Mouse (Mus musculus) kidney, postnatal 10 days (tissue): Measurements from ENCODE around the gene Nat14.

ENCODE experiments used
- DNase-seq: peaks from one replicate; pipeline ENCODE4 v3.0.0; 2021; ENCODE audit warnings: mixed read lengths

Nat14 gene

GRCm38 (mm10) chr7:4920976-4921823 is 628 bp upstream of the Nat14 start:
- DNase-seq, result peak; percentile 54

- peak; percentile 87 for DNase-seq
Observed at GRCm38 (mm10) chr7:4922508-4922907, 680 bp downstream of the Nat14 start.

GRCm38 (mm10) chr7:4922931-4923565 is 1.2 kb downstream of the Nat14 start:
- peak; percentile 73 for DNase-seq

- peak; percentile 71 for DNase-seq
Observed at GRCm38 (mm10) chr7:4923586-4924364, 1.9 kb downstream of the Nat14 start.

- no peak for DNase-seq
Observed at GRCm38 (mm10) chr7:4924483-4924882, 2.7 kb downstream of the Nat14 start.

- DNase-seq, result peak; percentile 57
Observed at GRCm38 (mm10) chr7:4924891-4925301, 3.1 kb downstream of the Nat14 start.

- DNase-seq, result peak; percentile 74
Observed at GRCm38 (mm10) chr7:4925441-4926381, 3.9 kb downstream of the Nat14 start, which contains the start of gene Ssc5d. TSS of gene Ssc5d (plus strand) at chr7:4925785.

GRCm38 (mm10) chr7:4926849-4927248 is 5.0 kb downstream of the Nat14 start:
- DNase-seq, result no peak

GRCm38 (mm10) chr7:4927711-4928110 is 5.9 kb downstream of the Nat14 start:
- DNase-seq, result peak; percentile 45

GRCm38 (mm10) chr7:4928323-4928722 is 6.5 kb downstream of the Nat14 start:
- DNase-seq, result no peak

- DNase-seq, result no peak
Observed at GRCm38 (mm10) chr7:4933103-4933502, 11.3 kb downstream of the Nat14 start.

GRCm38 (mm10) chr7:4934160-4934914 is 12.5 kb downstream of the Nat14 start:
- DNase-seq, result no peak

- no peak for DNase-seq
Observed at GRCm38 (mm10) chr7:4936832-4937231, 15.0 kb downstream of the Nat14 start.

- no peak for DNase-seq
Observed at GRCm38 (mm10) chr7:4937392-4937791, 15.6 kb downstream of the Nat14 start.

- DNase-seq, result peak; percentile 86
Observed at GRCm38 (mm10) chr7:4938456-4938855, 16.6 kb downstream of the Nat14 start.

GRCm38 (mm10) chr7:4940068-4940479 is 18.2 kb downstream of the Nat14 start:
- DNase-seq, result peak; percentile 91

- no peak for DNase-seq
Observed at GRCm38 (mm10) chr7:4942673-4943072, 20.8 kb downstream of the Nat14 start.

- peak; percentile 95 for DNase-seq
Observed at GRCm38 (mm10) chr7:4943223-4943815, 21.5 kb downstream of the Nat14 start.

GRCm38 (mm10) chr7:4947855-4948254 is 26.0 kb downstream of the Nat14 start:
- DNase-seq, result no peak

- DNase-seq, result no peak
Observed at GRCm38 (mm10) chr7:4948386-4948785, 26.6 kb downstream of the Nat14 start.
